In the genomic region with DNA sequence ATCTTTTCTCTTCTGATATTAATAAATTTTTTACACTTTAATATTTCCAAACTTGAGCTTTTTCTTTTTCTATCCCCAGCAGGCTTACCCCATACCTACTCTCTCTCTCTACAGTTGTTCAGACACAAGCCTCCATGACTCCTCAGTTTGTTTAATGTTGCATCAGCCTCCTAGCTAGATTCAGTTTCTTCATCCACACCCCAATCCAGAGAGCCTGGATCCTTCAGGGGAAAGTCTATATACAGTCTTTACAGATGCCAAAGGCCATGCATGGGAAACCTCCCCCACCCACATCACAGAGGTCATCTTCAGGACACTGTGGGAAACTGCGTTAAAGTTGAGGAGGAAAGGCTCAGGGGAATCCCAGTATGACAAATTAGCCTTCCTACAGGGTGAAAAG, we compare ENCODE assay signal across 17 mouse cellular contexts.
"Had no signal": no experiment of that assay in that cellular context is flagged by ENCODE, and none has a peak within 500 bp of the region (broad histone marks: within the 10 kb centered on the region; RNA-seq: fewer than 3 reads in every experiment).

No protein-coding gene starts in this region.

- H3K27me3 ChIP-seq: limb, embryonic 13.5 days; liver, embryonic 15.5 days; midbrain, embryonic 15.5 days; neural tube, embryonic 13.5 days; stomach, embryonic 15.5 days had no signal

- H3K9ac ChIP-seq: limb, embryonic 13.5 days; liver, embryonic 15.5 days; lung, embryonic 14.5 days; midbrain, embryonic 15.5 days; neural tube, embryonic 13.5 days; stomach, embryonic 15.5 days had no signal

- H3K4me2 ChIP-seq: limb, embryonic 13.5 days; liver, embryonic 15.5 days; lung, embryonic 14.5 days; midbrain, embryonic 11.5 days; midbrain, embryonic 15.5 days; neural tube, embryonic 13.5 days; stomach, embryonic 15.5 days had no signal

- DNase-seq: kidney, adult 9 months; kidney, postnatal 36 days; layer of hippocampus, adult 9-11 months; layer of hippocampus, postnatal 36 days; left cerebral cortex, postnatal 4 days; retina, postnatal 1 day; right cerebral cortex, postnatal 14 days; thymus, adult 2 months; thymus, postnatal 36 days had no signal

- ATAC-seq: midbrain, embryonic 15.5 days had no signal

- H3K4me3 ChIP-seq: limb, embryonic 13.5 days; liver, embryonic 15.5 days; midbrain, embryonic 15.5 days; neural tube, embryonic 13.5 days; stomach, embryonic 15.5 days had no signal

- H3K27ac ChIP-seq: kidney, postnatal 0 days; limb, embryonic 13.5 days; liver, embryonic 15.5 days; midbrain, embryonic 15.5 days; neural tube, embryonic 13.5 days; stomach, embryonic 15.5 days had no signal

- H3K9me3 ChIP-seq: limb, embryonic 13.5 days; liver, embryonic 15.5 days; midbrain, embryonic 15.5 days; neural tube, embryonic 13.5 days; stomach, embryonic 15.5 days had no signal

- H3K36me3 ChIP-seq: limb, embryonic 13.5 days; liver, embryonic 15.5 days; midbrain, embryonic 15.5 days; neural tube, embryonic 13.5 days; stomach, embryonic 15.5 days had no signal

- H3K4me1 ChIP-seq: limb, embryonic 13.5 days; liver, embryonic 15.5 days; midbrain, embryonic 15.5 days; neural tube, embryonic 13.5 days; stomach, embryonic 15.5 days had no signal
